Mouse (Mus musculus): ENCODE data around the gene Pglyrp1. TPM values are rescaled to one million over a fixed set of nuclear protein-coding genes. Genes with fewer than 3 reads are reported as not detected.

Pglyrp1 gene
- polyA plus RNA-seq, 1 experiment from 2014 or later: 26.7 TPM

GRCm38 (mm10) chr7:18841174-18841567 is 30.0 kb upstream of the Pglyrp1 start:
- H3K9me3 ChIP-seq (ENCODE audit: control insufficient read depth, low read length): no peaks in the 10 kb centered on the region
- no peak overlapping the region for H3K9ac ChIP-seq (ENCODE audit: low read length)
- H3K4me3 ChIP-seq (ENCODE audit: low read depth, low read length): peak overlapping the region; percentile 25
- no peaks in the 10 kb centered on the region for H3K36me3 ChIP-seq (ENCODE audit: control insufficient read depth, insufficient read depth, low read length)
- ATAC-seq (replicated peaks; ENCODE audit: low FRiP score, low TSS enrichment, low read depth): no peak
- H3K27ac ChIP-seq (ENCODE audit: low read depth): peak overlapping the region; percentile 73; the same call in 1 of the 2 replicates
- DNase-seq (ENCODE audit: low spot score): no peak
- WGBS: 94% methylated on average over 1 of the region's 1 CpGs
- no peaks in the 10 kb centered on the region for H3K27me3 ChIP-seq (replicated peaks; ENCODE audit: control insufficient read depth, insufficient read depth, low read length)
- H3K4me1 ChIP-seq (replicated peaks; ENCODE audit: control insufficient read depth, insufficient read depth, low read length): peaks cover 10% of the 10 kb centered on the region; the same call in 1 of the 2 replicates
- peak overlapping the region; percentile 49 for H3K4me2 ChIP-seq (ENCODE audit: low read length)

DNA sequence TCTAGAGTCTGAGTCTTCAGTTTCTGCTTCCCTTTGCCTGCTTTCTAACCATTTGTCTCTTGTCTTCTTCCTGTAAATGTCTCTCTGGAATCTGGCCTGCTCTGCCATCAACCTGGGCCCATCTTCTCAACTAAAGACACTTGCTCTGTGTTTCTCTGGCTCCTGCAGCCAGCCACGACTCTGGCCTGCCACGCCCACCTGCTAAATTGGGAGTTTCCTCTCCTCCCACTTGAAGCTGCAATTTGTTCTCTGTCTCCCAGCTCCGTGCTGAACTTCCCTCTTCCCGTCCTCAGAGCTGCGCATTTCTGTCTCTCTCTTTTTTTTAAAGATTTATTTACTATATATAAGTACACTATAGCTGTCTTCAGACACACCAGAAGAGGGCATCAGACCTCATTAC is 26.3 kb upstream of the Pglyrp1 start:
- H3K9me3 ChIP-seq (ENCODE audit: control insufficient read depth, low read length): no peaks in the 10 kb centered on the region
- 27% methylated on average over 5 of the region's 5 CpGs for WGBS
- no peak overlapping the region for H3K9ac ChIP-seq (ENCODE audit: low read length)
- no peak overlapping the region for H3K4me2 ChIP-seq (ENCODE audit: low read length)
- H3K27me3 ChIP-seq (replicated peaks; ENCODE audit: control insufficient read depth, insufficient read depth, low read length): no peaks in the 10 kb centered on the region
- no peak overlapping the region for H3K27ac ChIP-seq (ENCODE audit: low read depth)
- ATAC-seq (replicated peaks; ENCODE audit: low FRiP score, low TSS enrichment, low read depth) (no peak), DNase-seq (ENCODE audit: low spot score) (no peak)
- H3K36me3 ChIP-seq (ENCODE audit: control insufficient read depth, insufficient read depth, low read length): no peaks in the 10 kb centered on the region
- no peak overlapping the region for H3K4me3 ChIP-seq (ENCODE audit: low read depth, low read length)
- H3K4me1 ChIP-seq (replicated peaks; ENCODE audit: control insufficient read depth, insufficient read depth, low read length): peaks cover 16% of the 10 kb centered on the region; the same call in 1 of the 2 replicates

DNA sequence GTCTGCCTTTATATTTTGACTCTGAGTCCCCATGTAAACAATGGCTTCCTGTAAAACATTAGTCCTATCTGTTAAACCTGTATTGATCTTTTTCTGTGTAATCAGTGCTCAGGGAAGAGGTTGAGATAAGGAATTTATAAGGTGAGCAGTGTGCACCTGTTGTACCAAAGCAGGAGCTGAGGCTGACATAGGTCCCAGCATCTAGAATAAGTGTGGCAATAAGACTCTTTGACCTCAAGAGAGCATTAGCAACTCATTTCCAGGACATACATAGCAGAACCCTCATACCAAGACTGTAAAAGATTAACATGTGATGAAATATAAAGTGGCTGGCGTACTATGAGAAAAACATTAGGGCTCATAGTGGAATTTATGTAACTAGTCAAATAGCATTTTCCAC is 22.7 kb upstream of the Pglyrp1 start:
- 79% methylated on average over 1 of the region's 1 CpGs for WGBS
- Histone ChIP-seq H3K27me3 (replicated peaks; ENCODE audit: control insufficient read depth, insufficient read depth, low read length) (no peaks in the 10 kb centered on the region), H3K4me3 (ENCODE audit: low read depth, low read length) (no peak overlapping the region), H3K4me1 (replicated peaks; ENCODE audit: control insufficient read depth, insufficient read depth, low read length) (0 out of 2 replicates have a peak, but pooled peaks cover 6% of the 10 kb centered on the region), H3K4me2 (ENCODE audit: low read length) (no peak overlapping the region), H3K9ac (ENCODE audit: low read length) (no peak overlapping the region), H3K27ac (ENCODE audit: low read depth) (no peak overlapping the region), H3K36me3 (ENCODE audit: control insufficient read depth, insufficient read depth, low read length) (no peaks in the 10 kb centered on the region), H3K9me3 (ENCODE audit: control insufficient read depth, low read length) (no peaks in the 10 kb centered on the region)
- DNase-seq (ENCODE audit: low spot score): no peak
- ATAC-seq (replicated peaks; ENCODE audit: low FRiP score, low TSS enrichment, low read depth): no peak; the same call in 1 of the 2 replicates

DNA sequence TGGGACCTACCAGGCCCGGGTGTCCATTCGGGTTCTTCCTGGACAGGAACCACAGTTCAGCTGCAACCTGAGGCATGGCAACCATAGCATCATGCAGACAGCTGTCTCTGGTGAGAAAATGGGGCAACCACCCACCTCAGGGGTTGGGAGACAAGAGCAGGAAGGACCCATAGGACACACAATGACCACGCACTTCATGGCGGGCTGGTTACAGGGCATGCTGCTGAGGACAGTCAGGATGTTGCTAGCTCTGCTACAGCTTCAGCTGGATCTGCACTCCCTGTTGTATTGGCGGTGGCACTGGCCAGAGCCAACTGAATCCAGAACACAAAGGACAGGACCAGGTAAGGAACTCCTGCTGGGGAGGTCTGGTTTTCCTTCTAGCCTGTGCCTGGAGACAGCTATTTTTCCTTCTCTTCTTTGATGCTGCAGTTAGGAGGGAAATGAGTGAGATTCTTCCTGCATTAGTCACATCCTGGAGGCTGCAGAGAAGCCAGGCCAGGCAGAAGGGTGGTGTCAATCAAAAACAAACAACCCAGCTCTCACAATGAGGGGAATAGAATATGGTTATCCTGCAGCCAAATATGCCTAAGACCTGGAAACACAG is 12.7 kb upstream of the Pglyrp1 start:
- Histone ChIP-seq H3K9me3 (ENCODE audit: control insufficient read depth, low read length) (no peaks in the 10 kb centered on the region), H3K36me3 (ENCODE audit: control insufficient read depth, insufficient read depth, low read length) (no peaks in the 10 kb centered on the region), H3K4me1 (replicated peaks; ENCODE audit: control insufficient read depth, insufficient read depth, low read length) (peaks cover 9% of the 10 kb centered on the region), H3K27me3 (replicated peaks; ENCODE audit: control insufficient read depth, insufficient read depth, low read length) (no peaks in the 10 kb centered on the region), H3K4me3 (ENCODE audit: low read depth, low read length) (no peak overlapping the region), H3K4me2 (ENCODE audit: low read length) (no peak overlapping the region), H3K27ac (ENCODE audit: low read depth) (peak overlapping the region; percentile 64; the same call in 1 of the 2 replicates), H3K9ac (ENCODE audit: low read length) (no peak overlapping the region)
- 76% methylated on average over 5 of the region's 5 CpGs for WGBS
- ATAC-seq (replicated peaks; ENCODE audit: low FRiP score, low TSS enrichment, low read depth): peak; percentile 50; the same call in 1 of the 2 replicates
- DNase-seq (ENCODE audit: low spot score): no peak

DNA sequence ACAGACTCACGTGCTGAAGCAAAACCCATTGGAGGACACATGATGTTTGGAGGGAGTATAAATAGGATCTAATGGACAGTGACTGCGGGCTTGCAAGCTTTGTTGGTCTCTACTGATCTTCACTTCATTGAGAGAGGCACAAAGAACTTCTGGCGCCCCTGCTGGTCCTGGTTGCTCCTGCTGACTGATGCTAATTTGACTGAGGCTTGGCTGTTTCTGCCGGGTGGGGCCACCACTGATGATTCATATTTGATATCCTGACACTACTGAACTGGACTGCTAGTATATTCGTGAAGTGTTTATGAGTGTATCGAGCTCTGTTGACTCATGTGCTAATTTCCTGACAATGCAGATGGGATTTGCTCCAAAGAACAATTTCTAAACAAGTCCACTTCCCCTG is 8.3 kb upstream of the Pglyrp1 start:
- Histone ChIP-seq H3K4me1 (replicated peaks; ENCODE audit: control insufficient read depth, insufficient read depth, low read length) (peaks cover 9% of the 10 kb centered on the region), H3K27ac (ENCODE audit: low read depth) (no peak overlapping the region), H3K4me3 (ENCODE audit: low read depth, low read length) (no peak overlapping the region), H3K9ac (ENCODE audit: low read length) (no peak overlapping the region), H3K9me3 (ENCODE audit: control insufficient read depth, low read length) (no peaks in the 10 kb centered on the region), H3K4me2 (ENCODE audit: low read length) (no peak overlapping the region), H3K27me3 (replicated peaks; ENCODE audit: control insufficient read depth, insufficient read depth, low read length) (no peaks in the 10 kb centered on the region), H3K36me3 (ENCODE audit: control insufficient read depth, insufficient read depth, low read length) (no peaks in the 10 kb centered on the region)
- ATAC-seq (replicated peaks; ENCODE audit: low FRiP score, low TSS enrichment, low read depth) (no peak), DNase-seq (ENCODE audit: low spot score) (no peak)
- WGBS: 82% methylated on average over 6 of the region's 6 CpGs

GRCm38 (mm10) chr7:18868491-18868890 is 2.6 kb upstream of the Pglyrp1 start:
- H3K27me3 ChIP-seq (replicated peaks; ENCODE audit: control insufficient read depth, insufficient read depth, low read length): no peaks in the 10 kb centered on the region
- WGBS: 92% methylated on average over 2 of the region's 2 CpGs
- peaks cover 5% of the 10 kb centered on the region; the same call in 1 of the 2 replicates for H3K9me3 ChIP-seq (ENCODE audit: control insufficient read depth, low read length)
- no peak overlapping the region for H3K4me3 ChIP-seq (ENCODE audit: low read depth, low read length)
- no peak overlapping the region for H3K4me2 ChIP-seq (ENCODE audit: low read length)
- no peak overlapping the region for H3K27ac ChIP-seq (ENCODE audit: low read depth)
- H3K36me3 ChIP-seq (ENCODE audit: control insufficient read depth, insufficient read depth, low read length): no peaks in the 10 kb centered on the region
- DNase-seq (ENCODE audit: low spot score) (no peak), ATAC-seq (replicated peaks; ENCODE audit: low FRiP score, low TSS enrichment, low read depth) (no peak)
- no peak overlapping the region for H3K9ac ChIP-seq (ENCODE audit: low read length)
- H3K4me1 ChIP-seq (replicated peaks; ENCODE audit: control insufficient read depth, insufficient read depth, low read length): 0 out of 2 replicates have a peak, but pooled peaks cover 3% of the 10 kb centered on the region

DNA sequence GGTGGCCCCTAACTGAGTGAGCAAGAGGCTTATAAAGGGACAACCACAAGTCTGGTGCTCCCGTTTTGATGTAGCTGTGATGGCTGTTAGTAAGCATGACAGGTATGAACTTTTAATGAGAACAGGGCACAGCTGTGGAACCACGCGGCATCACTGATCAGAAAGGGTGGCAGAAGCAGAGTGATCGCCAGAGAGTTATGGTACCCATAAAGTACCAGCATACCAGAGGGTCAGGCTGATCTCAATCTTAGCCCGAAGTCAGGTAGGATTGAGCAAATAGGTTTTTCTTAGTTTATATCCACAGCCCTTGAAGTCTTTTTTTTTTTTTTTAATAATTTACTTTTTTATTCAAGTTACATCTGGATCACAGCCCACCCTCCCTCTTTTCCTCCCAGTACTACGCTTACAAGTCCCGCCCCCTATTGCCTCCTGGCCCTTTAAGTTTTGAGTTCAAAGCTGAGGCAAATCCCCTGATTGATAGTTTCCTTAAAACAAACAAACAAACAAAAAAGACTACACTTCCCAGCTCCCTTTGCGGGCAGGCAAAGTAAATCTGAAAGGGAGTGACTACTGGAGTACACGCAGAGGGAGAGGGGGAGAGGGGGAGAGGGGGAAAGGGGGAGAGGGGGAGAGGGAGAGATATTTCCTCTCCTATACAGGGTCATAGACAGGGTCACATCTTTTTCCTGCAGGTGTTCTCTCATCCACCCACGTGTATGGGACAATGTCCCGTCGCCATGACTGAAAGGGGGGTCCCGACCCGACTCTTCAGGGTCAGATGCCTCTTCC is 1.1 kb downstream of the Pglyrp1 start:
- DNase-seq (ENCODE audit: low spot score) (no peak), ATAC-seq (replicated peaks; ENCODE audit: low FRiP score, low TSS enrichment, low read depth) (peak; percentile 45; the same call in 1 of the 2 replicates)
- H3K27ac ChIP-seq (ENCODE audit: low read depth): no peak overlapping the region
- no peaks in the 10 kb centered on the region for H3K27me3 ChIP-seq (replicated peaks; ENCODE audit: control insufficient read depth, insufficient read depth, low read length)
- H3K4me2 ChIP-seq (ENCODE audit: low read length): peak overlapping the region; percentile 70
- peak overlapping the region; percentile 35 for H3K4me3 ChIP-seq (ENCODE audit: low read depth, low read length)
- H3K4me1 ChIP-seq (replicated peaks; ENCODE audit: control insufficient read depth, insufficient read depth, low read length): 0 out of 2 replicates have a peak, but pooled peaks cover 3% of the 10 kb centered on the region
- H3K9me3 ChIP-seq (ENCODE audit: control insufficient read depth, low read length): peaks cover 5% of the 10 kb centered on the region; the same call in 1 of the 2 replicates
- H3K9ac ChIP-seq (ENCODE audit: low read length): peak overlapping the region; percentile 41; the same call in 1 of the 2 replicates
- no peaks in the 10 kb centered on the region for H3K36me3 ChIP-seq (ENCODE audit: control insufficient read depth, insufficient read depth, low read length)
- WGBS: 28% methylated on average over 13 of the region's 14 CpGs

DNA sequence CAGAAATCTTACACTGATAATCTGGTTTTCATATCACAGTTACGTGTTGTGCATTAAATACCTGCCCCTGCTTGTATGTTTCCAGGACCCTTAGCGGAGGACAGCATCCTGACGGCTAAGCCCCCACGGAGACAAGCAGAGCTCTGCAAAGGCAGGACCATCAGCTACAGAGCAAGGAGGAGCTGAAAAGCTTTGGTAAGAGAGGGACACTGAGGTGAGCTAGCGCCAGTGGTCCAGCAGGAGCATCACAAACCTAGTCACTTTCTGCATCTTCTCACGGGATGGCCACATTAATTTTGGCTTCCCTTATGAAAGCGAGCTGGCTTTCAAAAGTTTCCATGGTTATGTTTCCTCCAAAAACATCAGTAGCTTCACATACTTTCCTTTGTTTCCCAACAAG is 1.7 kb downstream of the Pglyrp1 start:
- ATAC-seq (replicated peaks; ENCODE audit: low FRiP score, low TSS enrichment, low read depth) (peak; percentile 37; the same call in 1 of the 2 replicates), DNase-seq (ENCODE audit: low spot score) (peak; percentile 63)
- 5% methylated on average over 7 of the region's 7 CpGs for WGBS
- Histone ChIP-seq H3K27me3 (replicated peaks; ENCODE audit: control insufficient read depth, insufficient read depth, low read length) (no peaks in the 10 kb centered on the region), H3K9me3 (ENCODE audit: control insufficient read depth, low read length) (peaks cover 5% of the 10 kb centered on the region; the same call in 1 of the 2 replicates), H3K36me3 (ENCODE audit: control insufficient read depth, insufficient read depth, low read length) (no peaks in the 10 kb centered on the region), H3K4me2 (ENCODE audit: low read length) (peak overlapping the region; percentile 70), H3K4me1 (replicated peaks; ENCODE audit: control insufficient read depth, insufficient read depth, low read length) (0 out of 2 replicates have a peak, but pooled peaks cover 3% of the 10 kb centered on the region), H3K4me3 (ENCODE audit: low read depth, low read length) (peak overlapping the region; percentile 35), H3K9ac (ENCODE audit: low read length) (peak overlapping the region; percentile 41), H3K27ac (ENCODE audit: low read depth) (no peak overlapping the region)
